Mouse (Mus musculus): ENCODE measurements at regions not wholly inside any gene's neighbourhood (a gene's known extent, or its start where the extent isn't known, plus 50 kb on each side); places are given as distances from the start of the nearest gene placed in this dataset.
A peak's percentile ranks its signal among the peaks of the same experiment; 100 is the strongest.

DNA sequence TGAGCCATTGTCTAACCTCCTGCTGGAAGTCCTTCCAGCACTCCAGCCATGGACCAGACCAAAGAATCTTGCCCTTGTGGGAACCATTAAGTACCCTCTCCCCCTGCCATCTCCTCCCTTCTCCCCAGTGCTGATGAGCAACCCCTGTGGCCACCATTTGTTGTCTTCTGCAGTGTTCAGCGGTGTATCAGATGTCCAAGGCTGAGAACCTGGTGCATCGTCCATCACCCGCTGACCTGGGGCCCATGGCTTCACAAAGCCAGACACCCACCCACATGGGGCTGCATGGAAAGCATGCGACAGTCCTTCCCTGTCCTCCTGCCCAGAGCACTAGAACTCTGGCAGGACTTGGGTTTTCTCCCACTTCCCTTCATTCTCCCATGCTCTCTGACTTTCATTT is 1596.7 kb downstream of the D3Ertd751e start:
- no peaks in the 10 kb centered on the region for H3K4me1 ChIP-seq (replicated peaks)
- WGBS = 85% methylated on average over 4 of the region's 4 CpGs
- no peaks in the 10 kb centered on the region for H3K27me3 ChIP-seq
- no peaks in the 10 kb centered on the region for H3K9me3 ChIP-seq
- H3K9ac ChIP-seq = no peak overlapping the region
- ATAC-seq (ENCODE audit: low FRiP score, low read depth) = no peak
- no peaks in the 10 kb centered on the region for H3K36me3 ChIP-seq
- no peak overlapping the region for H3K4me3 ChIP-seq
- H3K27ac ChIP-seq (replicated peaks) = no peak overlapping the region
- H3K4me2 ChIP-seq = no peak overlapping the region

DNA sequence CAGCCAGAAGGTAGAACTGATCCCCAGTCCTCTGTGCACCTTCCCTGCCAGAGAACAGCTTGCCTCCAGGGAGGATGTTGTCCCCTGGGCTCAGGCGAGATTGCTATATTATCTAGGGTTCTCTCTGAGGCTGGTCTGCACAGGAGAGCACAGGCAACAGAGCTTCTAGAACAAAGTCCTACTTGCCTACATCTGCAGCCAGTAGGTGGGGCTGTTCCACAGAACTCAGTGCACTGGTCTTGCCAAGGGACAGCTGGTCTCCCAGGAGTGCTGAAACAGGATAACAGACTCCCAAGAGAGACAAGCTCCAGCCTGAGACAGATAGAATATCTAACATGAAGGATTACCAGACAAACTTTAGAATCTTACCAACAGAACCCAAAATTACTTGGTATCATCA is 1600.5 kb downstream of the D3Ertd751e start:
- no peaks in the 10 kb centered on the region for H3K9me3 ChIP-seq
- H3K4me1 ChIP-seq (replicated peaks) = no peaks in the 10 kb centered on the region
- H3K27ac ChIP-seq (replicated peaks) = no peak overlapping the region
- ATAC-seq (ENCODE audit: low FRiP score, low read depth) = no peak
- H3K4me2 ChIP-seq = no peak overlapping the region
- 96% methylated on average over 1 of the region's 1 CpGs for WGBS
- no peaks in the 10 kb centered on the region for H3K27me3 ChIP-seq
- no peak overlapping the region for H3K9ac ChIP-seq
- no peaks in the 10 kb centered on the region for H3K36me3 ChIP-seq
- H3K4me3 ChIP-seq = no peak overlapping the region

DNA sequence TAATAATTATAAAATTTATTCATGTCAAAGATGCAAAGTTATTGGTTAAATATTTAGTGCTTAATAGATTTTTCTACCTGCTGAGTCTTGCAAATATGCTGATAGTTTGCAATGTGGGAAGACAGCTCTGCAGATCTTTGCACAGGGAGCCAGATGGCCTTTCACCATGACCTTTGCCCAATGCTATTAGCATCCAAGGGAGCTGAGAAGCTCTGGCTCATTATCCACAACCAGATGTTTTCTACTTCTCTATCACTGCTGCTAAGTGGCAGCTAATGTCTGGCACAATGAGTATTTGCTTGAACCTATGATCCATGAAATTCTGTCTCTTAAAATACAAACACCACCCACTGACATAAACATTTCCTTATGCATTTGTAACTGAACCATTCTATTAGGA is 1610.4 kb downstream of the D3Ertd751e start:
- ATAC-seq (ENCODE audit: low FRiP score, low read depth) = no peak

DNA sequence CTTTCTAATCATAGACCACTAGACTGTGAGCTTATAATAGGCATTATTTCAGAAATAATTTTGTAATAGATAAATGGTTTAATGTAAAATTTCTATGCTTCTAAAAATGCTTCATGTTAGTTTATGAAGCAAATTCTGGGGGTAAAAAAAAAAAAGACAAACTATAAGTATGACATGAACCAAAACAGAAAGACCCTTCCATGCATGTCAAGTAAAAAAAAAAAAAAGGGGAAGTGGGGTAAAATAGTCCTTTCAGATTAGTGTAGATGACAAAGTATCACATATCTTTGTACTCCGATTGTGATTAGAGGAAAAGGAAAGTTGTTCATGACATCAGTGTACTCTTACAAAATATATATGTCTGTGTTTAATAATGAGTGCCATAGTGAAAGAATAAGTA is 1616.1 kb downstream of the D3Ertd751e start:
- Histone ChIP-seq H3K27ac (replicated peaks) (no peak overlapping the region), H3K9me3 (no peaks in the 10 kb centered on the region), H3K36me3 (no peaks in the 10 kb centered on the region), H3K9ac (no peak overlapping the region), H3K4me1 (replicated peaks) (no peaks in the 10 kb centered on the region), H3K4me3 (no peak overlapping the region), H3K4me2 (no peak overlapping the region), H3K27me3 (no peaks in the 10 kb centered on the region)
- 100% methylated on average over 1 of the region's 1 CpGs for WGBS
- no peak for ATAC-seq (ENCODE audit: low FRiP score, low read depth)

More for the DNA sequence above, 1610.4 kb downstream of the D3Ertd751e start:
- Histone ChIP-seq H3K27me3 (no peaks in the 10 kb centered on the region), H3K9ac (no peak overlapping the region), H3K4me3 (no peak overlapping the region), H3K4me2 (no peak overlapping the region), H3K36me3 (no peaks in the 10 kb centered on the region), H3K27ac (replicated peaks) (no peak overlapping the region), H3K4me1 (replicated peaks) (no peaks in the 10 kb centered on the region), H3K9me3 (no peaks in the 10 kb centered on the region)

DNA sequence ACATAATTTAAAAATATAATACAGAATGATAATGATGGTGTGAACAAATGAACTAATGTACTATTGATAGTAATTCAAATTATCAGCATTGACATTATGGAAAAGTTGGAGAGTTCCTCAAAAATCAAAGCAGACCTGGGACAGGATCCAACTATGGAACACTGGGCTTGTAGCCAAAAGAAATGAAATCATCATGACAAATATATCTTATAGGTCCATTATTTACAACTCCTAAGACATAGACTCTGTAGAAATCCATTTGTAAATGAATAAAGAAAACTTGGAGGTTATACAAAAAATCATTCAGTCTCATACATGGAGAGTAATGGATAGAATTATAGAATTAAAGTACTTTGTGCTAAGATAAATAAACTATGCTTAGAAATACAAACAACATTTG is 1657.5 kb downstream of the D3Ertd751e start:
- H3K27me3 ChIP-seq = no peaks in the 10 kb centered on the region
- ATAC-seq (ENCODE audit: low FRiP score, low read depth) = no peak
- H3K4me1 ChIP-seq (replicated peaks) = no peaks in the 10 kb centered on the region
- H3K27ac ChIP-seq (replicated peaks) = no peak overlapping the region
- no peaks in the 10 kb centered on the region for H3K9me3 ChIP-seq
- no peak overlapping the region for H3K9ac ChIP-seq
- H3K4me2 ChIP-seq = no peak overlapping the region
- H3K4me3 ChIP-seq = no peak overlapping the region
- no peaks in the 10 kb centered on the region for H3K36me3 ChIP-seq

DNA sequence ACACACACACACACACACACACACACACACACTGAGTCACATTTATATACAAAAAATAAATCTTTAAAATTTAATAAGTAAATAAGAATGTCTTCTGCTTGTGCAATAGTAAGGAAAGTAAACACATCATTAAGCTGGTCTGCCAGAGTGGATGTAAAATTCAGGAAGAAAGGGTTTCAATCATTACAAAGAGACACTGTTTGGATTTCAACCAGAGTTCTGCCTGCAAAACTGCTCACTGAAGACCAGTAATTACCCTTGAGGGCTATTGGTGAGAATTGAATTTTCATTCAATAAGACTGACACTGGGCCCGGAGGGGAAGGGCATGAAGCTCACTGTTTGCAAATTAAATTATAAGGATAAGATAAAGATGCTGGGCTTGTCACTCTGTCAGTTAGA is 1682.5 kb downstream of the D3Ertd751e start:
- no peaks in the 10 kb centered on the region for H3K36me3 ChIP-seq
- H3K27me3 ChIP-seq = no peaks in the 10 kb centered on the region
- no peak overlapping the region for H3K27ac ChIP-seq (replicated peaks)
- H3K9ac ChIP-seq = no peak overlapping the region
- no peaks in the 10 kb centered on the region for H3K9me3 ChIP-seq
- no peak overlapping the region for H3K4me2 ChIP-seq
- no peaks in the 10 kb centered on the region for H3K4me1 ChIP-seq (replicated peaks)
- 56% methylated on average over 1 of the region's 1 CpGs for WGBS
- H3K4me3 ChIP-seq = no peak overlapping the region
- ATAC-seq (ENCODE audit: low FRiP score, low read depth) = no peak

DNA sequence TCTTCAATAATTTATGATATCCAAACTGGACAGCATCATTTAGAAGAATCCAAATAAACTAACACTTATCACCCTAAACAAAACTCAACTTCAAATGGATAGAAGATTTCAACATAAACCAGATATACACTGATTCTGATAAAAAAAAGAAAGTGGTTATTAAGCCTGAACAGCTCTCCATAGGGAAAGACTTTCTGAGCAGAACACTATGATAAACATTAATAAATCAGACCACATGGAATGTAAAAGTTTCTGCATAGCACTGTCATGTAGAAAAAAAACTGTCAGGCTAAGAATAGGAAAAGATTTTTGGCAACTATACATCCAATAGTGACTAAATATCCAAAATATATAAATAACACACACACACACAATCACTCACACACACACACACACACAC is 1684.3 kb downstream of the D3Ertd751e start:
- H3K36me3 ChIP-seq = no peaks in the 10 kb centered on the region
- H3K9ac ChIP-seq = no peak overlapping the region
- H3K27me3 ChIP-seq = no peaks in the 10 kb centered on the region
- H3K4me1 ChIP-seq (replicated peaks) = no peaks in the 10 kb centered on the region
- ATAC-seq (ENCODE audit: low FRiP score, low read depth) = no peak
- no peak overlapping the region for H3K4me2 ChIP-seq
- H3K9me3 ChIP-seq = no peaks in the 10 kb centered on the region
- H3K27ac ChIP-seq (replicated peaks) = no peak overlapping the region
- no peak overlapping the region for H3K4me3 ChIP-seq

DNA sequence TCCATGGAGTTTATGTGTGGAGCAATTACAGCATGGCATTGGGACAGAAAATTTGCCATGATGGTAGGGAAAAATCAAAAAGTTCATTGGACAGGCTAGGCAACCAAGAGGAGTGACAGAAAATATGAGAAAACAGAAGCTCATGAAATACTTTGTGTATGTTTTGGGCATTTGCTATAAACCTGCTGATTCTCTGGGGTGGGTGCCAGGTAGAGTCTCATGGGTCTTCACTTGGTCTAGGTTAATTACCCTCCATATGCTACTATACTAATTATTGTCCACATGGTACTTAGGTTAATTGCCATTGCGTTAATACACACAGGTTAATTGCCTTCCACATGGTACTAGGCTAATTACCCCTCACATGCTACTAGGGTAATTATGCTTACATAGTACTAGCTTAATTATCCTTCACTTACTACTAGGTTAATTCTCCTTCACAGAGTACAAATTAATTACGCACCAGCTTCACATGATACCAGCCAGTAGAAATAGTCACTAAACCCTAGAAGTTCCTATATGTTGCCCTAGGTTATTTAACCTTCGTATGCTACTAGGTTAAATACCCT is 1719.2 kb downstream of the D3Ertd751e start:
- Histone ChIP-seq H3K27ac (replicated peaks) (no peak overlapping the region), H3K9ac (no peak overlapping the region), H3K36me3 (no peaks in the 10 kb centered on the region), H3K4me3 (no peak overlapping the region), H3K4me2 (no peak overlapping the region), H3K27me3 (no peaks in the 10 kb centered on the region), H3K4me1 (replicated peaks) (no peaks in the 10 kb centered on the region), H3K9me3 (no peaks in the 10 kb centered on the region)
- ATAC-seq (ENCODE audit: low FRiP score, low read depth) = peak; percentile 65; the same call in 1 of the 2 replicates
- WGBS = 78% methylated on average over 3 of the region's 3 CpGs

Data from hindbrain, embryonic 15.5 days (tissue).